Mouse (Mus musculus): ENCODE results near the gene Olfr168. TPM values are rescaled to one million over a fixed set of nuclear protein-coding genes. Genes with fewer than 3 reads are reported as not detected.
"Not testable (repeated sequence)": the region's sequence is repeated elsewhere in the genome, so short reads cannot be mapped to it uniquely, and the experiment has no call there.

Gene Olfr168
- not detected for total RNA-seq (2021)
- long read RNA-seq, experiment 1, result 0 reads
- long read RNA-seq, experiment 2, result 0 reads

DNA sequence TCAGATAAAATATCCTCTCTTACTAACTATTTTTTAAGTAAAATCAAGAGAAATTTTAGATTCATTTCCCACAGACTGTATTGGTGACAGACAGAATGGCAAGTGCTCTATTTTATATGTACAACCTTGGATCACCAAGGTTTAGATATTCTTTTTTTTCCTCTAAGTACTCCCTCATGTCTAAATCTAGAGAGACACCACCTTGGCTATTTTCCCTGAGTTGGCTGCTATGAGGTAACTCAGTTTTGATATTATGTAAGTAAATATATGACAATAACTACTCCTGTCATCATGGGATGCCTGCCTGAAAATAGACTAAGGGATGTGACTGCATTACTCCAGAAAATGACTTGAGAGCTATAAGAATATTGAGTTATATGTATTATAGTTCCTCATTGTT, at the start of gene Olfr168:
Olfr168 (minus strand) TSS at position 101 of the 400 bp plus-strand sequence.
- no peak for DNase-seq (ENCODE audit: low spot score in 2 of 2)

DNA sequence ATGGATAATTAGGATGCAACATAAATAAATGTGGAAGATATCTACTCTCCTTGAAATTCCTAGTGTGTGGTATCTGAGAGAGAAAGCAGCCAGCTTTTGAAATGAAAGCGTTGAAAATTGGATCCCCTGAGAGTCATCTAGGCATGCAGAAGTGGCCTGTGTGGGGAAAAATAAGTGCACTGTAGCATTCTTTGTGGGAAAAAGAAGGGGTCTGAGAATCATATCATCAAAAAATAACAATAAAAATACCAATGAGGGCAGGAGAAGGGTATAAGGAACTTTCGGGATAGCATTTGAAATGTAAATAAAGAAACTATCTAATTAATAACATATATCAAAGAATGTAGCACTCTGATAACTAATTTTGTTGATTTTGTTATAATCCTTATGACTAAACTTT, 36.4 kb upstream of the Olfr168 start, which contains the start of gene Olfr169:
Olfr169 (minus strand) TSS at position 101 of the 400 bp plus-strand sequence.
- not testable (repeated sequence) for DNase-seq (ENCODE audit: low spot score in 2 of 2)

DNA sequence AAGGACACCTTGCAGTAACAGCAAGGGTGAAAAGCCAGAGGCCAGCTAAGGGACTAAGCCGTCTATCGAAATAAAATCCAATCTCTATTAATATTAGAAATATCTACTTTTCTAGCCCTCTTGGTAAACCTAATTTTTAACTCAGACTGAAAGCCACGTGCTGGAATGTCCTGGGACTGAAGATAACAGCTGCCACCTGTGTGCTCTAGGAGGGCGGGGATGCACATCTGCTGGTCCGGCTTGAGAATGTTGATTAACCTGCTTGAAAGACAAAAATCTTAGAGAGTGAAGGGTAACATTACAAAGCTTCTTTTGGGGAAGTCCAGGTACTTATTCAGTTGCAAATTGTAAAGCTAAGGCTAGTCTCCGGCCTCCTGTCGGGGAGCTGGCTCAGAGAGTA, 18.1 kb upstream of the Olfr168 start:
- DNase-seq (ENCODE audit: low spot score in 2 of 2), result not testable (repeated sequence)

DNA sequence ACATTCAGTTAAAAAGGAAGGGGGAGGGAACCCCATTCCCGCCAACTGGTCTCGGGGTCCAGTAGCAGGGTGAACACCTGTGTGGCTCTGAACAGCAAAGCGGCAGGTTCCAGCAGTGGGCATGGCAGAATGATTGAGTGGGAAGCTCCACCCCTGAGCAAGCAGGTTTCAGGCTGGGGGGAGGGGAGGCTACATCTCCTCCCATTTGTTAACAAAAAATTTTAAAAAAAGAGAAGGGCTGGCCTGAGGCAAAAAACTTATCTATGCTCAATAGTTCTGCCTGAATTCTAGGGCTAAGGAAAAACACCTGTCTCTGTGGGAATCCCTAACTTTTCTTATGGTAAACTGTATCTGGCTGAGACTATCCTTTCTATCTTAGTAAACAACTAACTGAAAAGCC, 16.9 kb upstream of the Olfr168 start:
- not testable (repeated sequence) for DNase-seq (ENCODE audit: low spot score in 2 of 2)

DNA sequence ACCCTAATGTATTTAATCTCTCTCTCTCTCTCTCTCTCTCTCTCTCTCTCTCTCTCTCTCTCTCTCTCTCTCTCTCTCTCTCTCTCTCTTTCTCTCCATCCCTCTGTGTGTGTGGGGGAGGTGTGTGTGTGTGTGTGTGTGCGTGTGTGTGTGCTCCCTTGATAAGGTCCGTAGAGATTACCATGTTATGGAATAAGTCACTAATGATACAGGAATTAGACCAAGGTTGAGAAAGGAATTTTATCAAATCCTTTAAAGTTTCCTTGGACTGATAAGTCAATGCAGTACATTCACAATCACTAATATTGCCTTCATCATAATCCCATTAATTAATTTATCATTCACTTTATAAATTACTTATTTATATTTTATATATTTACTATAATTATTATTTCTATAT, 13.2 kb downstream of the Olfr168 start, which contains the start of gene Olfr167:
Olfr167 (minus strand) TSS at position 101 of the 400 bp plus-strand sequence.
- DNase-seq (ENCODE audit: low spot score in 2 of 2), result no peak

DNA sequence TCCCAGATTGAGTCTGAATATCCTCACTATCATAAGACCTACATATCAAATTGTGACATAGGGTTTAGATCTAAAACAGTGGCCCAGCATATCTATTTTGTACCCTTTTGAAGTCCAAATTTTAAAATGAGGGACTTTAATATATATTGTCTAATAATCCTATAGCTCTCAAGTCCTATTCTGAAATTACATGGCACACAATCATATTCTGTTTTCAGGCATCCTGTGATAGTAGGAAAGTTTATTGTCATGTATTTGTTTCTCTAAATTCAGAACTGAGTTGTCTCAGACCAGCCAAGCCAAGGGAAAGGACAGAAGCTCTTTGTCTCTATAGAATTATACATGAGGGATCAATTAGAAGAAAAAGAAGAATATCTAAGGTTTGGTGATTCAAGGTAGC, 52.0 kb downstream of the Olfr168 start, which contains the start of gene Olfr166:
Olfr166 (plus strand) TSS at position 301 of the 400 bp plus-strand sequence.
- DNase-seq (ENCODE audit: low spot score in 2 of 2), result no peak

Other genes with a start within 250 kb of the Olfr168 start
- not detected for gene Olfr164, start 221.5 kb downstream of the Olfr168 start, total RNA-seq (2021)
- gene Olfr165, start 112.4 kb downstream of the Olfr168 start, total RNA-seq (2021), result not detected
- not detected for gene Olfr166, start 51.9 kb downstream of the Olfr168 start, total RNA-seq (2021)
- gene Olfr167, start 13.3 kb downstream of the Olfr168 start, total RNA-seq (2021), result not detected
- gene Olfr169, start 36.3 kb upstream of the Olfr168 start, total RNA-seq (2021), result not detected
- gene Olfr170, start 76.3 kb upstream of the Olfr168 start, total RNA-seq (2021), result not detected
- gene Olfr171, start 94.4 kb upstream of the Olfr168 start, total RNA-seq (2021), result not detected
- gene Lamp3, start 170.8 kb upstream of the Olfr168 start, total RNA-seq (2021), result under 1 TPM in 1 of 2 experiments, not detected in 1; 0.10 TPM
- gene B3gnt5, start 224.7 kb upstream of the Olfr168 start, total RNA-seq (2021), result under 1 TPM; 0.32 to 0.63 TPM